In the genomic region with DNA sequence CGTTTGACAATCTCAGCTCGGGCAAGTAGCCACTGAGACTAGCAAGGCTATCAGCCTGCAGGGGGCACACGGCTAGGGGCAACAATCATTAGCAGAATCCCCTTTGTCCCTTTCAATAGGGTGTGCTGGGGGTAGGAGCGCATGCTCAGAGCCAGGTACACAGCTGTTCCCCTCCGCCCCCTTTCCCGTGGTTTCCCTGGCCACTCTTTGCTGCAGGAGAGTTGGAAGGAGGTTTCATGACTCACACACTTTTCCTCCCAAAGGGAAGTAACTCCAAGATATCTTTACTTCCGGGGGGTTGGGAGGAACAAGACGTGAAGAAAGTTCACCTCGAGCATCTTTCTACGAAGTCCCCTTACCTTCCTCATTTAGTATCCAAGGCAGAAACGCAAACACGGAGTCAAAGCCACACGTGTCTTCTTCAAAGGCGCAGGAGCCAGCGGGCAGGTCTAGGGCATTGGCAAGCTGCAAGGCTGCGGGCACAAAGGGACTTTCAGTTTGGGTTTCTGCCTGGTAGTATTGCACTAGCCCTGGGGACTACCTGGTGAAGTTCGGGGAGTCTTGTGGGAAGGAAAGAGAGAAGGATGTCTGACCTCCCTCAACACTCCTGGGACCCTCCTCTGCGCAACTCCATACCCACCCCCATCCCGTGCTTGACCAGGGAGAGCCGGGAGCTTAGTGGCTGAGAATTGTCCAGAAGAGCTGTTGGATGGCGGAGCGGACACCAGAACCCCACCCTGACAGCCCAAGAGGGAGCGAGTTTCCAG, we compare ENCODE assay signal across 8 mouse cellular contexts. TPM values are rescaled to one million over a fixed set of nuclear protein-coding genes. Genes with fewer than 3 reads are reported as not detected.
DNase-seq lines count a peak whose midpoint lies in the region; ATAC-seq and TF ChIP-seq lines count a peak whose summit lies in the region.

No protein-coding gene starts in this region.

- H3K27ac ChIP-seq in heart, embryonic 11.5 days (ENCODE audit: low read depth, low read length) = no peak overlapping the region
- peak overlapping the region; percentile 24; the same call in 1 of the 2 replicates for H3K27ac ChIP-seq in left cerebral cortex, adult 2 months

- no peaks in the 10 kb centered on the region for H3K9me3 ChIP-seq in E14TG2a.4 (ENCODE audit: low read length)
- no peaks in the 10 kb centered on the region for H3K9me3 ChIP-seq in heart, embryonic 11.5 days (replicated peaks; ENCODE audit: control insufficient read depth, low read length)

- H3K4me3 ChIP-seq in E14TG2a.4 (replicated peaks; ENCODE audit: low read length) = peak overlapping the region; percentile 70
- H3K4me3 ChIP-seq in heart, embryonic 11.5 days (ENCODE audit: low read depth, low read length) = peak overlapping the region; percentile 56
- H3K4me3 ChIP-seq in left cerebral cortex, adult 2 months = peak overlapping the region; percentile 53

- peaks cover 34% of the 10 kb centered on the region for H3K27me3 ChIP-seq in E14TG2a.4 (ENCODE audit: insufficient read depth, low read length)
- H3K27me3 ChIP-seq in heart, embryonic 11.5 days (ENCODE audit: control insufficient read depth, insufficient read depth, low read length) = no peaks in the 10 kb centered on the region

- H3K4me1 ChIP-seq in E14TG2a.4 (replicated peaks; ENCODE audit: low read depth, low read length) = peaks cover 19% of the 10 kb centered on the region
- peaks cover 4% of the 10 kb centered on the region; the same call in 1 of the 2 replicates for H3K4me1 ChIP-seq in heart, embryonic 11.5 days (ENCODE audit: control insufficient read depth, insufficient read depth, low read length)

- intact Hi-C loops in left cerebral cortex, adult 2 months (cut with DNase I) = no loop called here

- peak overlapping the region; percentile 67 for H3K9ac ChIP-seq in heart, embryonic 11.5 days (ENCODE audit: low read depth, low read length)

- WGBS in heart, embryonic 11.5 days (ENCODE audit: insufficient replicate concordance) = under 1% methylated on average over 23 of the region's 23 CpGs

- H3K36me3 ChIP-seq in E14TG2a.4 (ENCODE audit: insufficient read depth, low read length) = no peaks in the 10 kb centered on the region
- no peaks in the 10 kb centered on the region for H3K36me3 ChIP-seq in heart, embryonic 11.5 days (ENCODE audit: control insufficient read depth, insufficient read depth, low read length)

- ATAC-seq in heart, embryonic 11.5 days (replicated peaks; ENCODE audit: insufficient number of reproducible peaks, low FRiP score, low TSS enrichment) = 0 out of 2 replicates have a peak, but pooled peaks have one; percentile 31

- peak; percentile 27; the same call in 1 of the 2 replicates for TF ChIP-seq CTCF in E14TG2a.4 (conservative IDR thresholded peaks at IDR 0.05; ENCODE audit: low read length)
- no peak; the same call in none of the 2 replicates for TF ChIP-seq CTCF in left cerebral cortex, adult 2 months (IDR thresholded peaks at IDR 0.05)

- H3K4me2 ChIP-seq in heart, embryonic 11.5 days = peak overlapping the region; percentile 98

- peak; percentile 36 for DNase-seq in ZHBTc4 (ENCODE audit: low read depth, low spot score)
- DNase-seq in embryo, embryonic 11 days = peak; percentile 70
- peak; percentile 16 to 60 for DNase-seq in left cerebral cortex, adult 2 months (ENCODE audit: extremely low spot score in 1 of 2, low spot score in 2 of 2)
- peak; percentile 30 for DNase-seq in lung, postnatal 36 days
- peak; percentile 6 to 20 for DNase-seq in right cerebral cortex, postnatal 36 days (ENCODE audit: low spot score in 2 of 2)
- no peak for DNase-seq in layer of hippocampus, adult 9-10 months (ENCODE audit: low spot score)

RNA-seq across cellular contexts. Expression of gene Mamdc2, which starts 0.8 kb away (rescaled TPM):
- polyA plus RNA-seq in heart, embryonic 11.5 days (2014; fragmentation: Nextera tagmentation; extraction: Ambion mirVana) = 1.5 and 1.8 TPM in 2 replicates
- 1 to 10 TPM; 1.2 to 1.4 TPM for total RNA-seq in left cerebral cortex, adult 2 months (2021)
